Mouse (Mus musculus) kidney, embryonic 15.5 days (tissue): ENCODE measurements around the gene Gm4744. TPM values are rescaled to one million over a fixed set of nuclear protein-coding genes. Genes with fewer than 3 reads are reported as not detected.
"Not testable (repeated sequence)": the region's sequence is repeated elsewhere in the genome, so short reads cannot be mapped to it uniquely, and the experiment has no call there.

Experiments
- ATAC-seq: fragments of 200-750 bp; cut with Nextera tagmentation; replicated peaks from 2 replicates; pipeline ENCODE4 v1.8.0; 2017; ENCODE audit warnings: moderate TSS enrichment; ENCODE audit not compliant: low FRiP score
- H3K27ac ChIP-seq: fragments of 300-500 bp; sonication (generic); 2 replicates; pipeline ENCODE4 v1.5.1; 2015; ENCODE audit warnings: mild to moderate bottlenecking, inconsistent platforms
- H3K27me3 ChIP-seq: fragments of 300-500 bp; sonication (generic); 2 replicates; pipeline ENCODE4 v1.6.1; 2015; ENCODE audit warnings: inconsistent platforms
- H3K36me3 ChIP-seq: fragments of 300-500 bp; sonication (generic); 2 replicates; pipeline ENCODE4 v1.6.1; 2015; ENCODE audit warnings: inconsistent platforms
- H3K4me1 ChIP-seq: fragments of 300-500 bp; sonication (generic); 2 replicates; pipeline ENCODE4 v1.6.1; 2015; ENCODE audit warnings: inconsistent platforms
- H3K4me2 ChIP-seq: fragments of 300-500 bp; sonication (generic); 2 replicates; pipeline ENCODE4 v1.6.1; 2015; ENCODE audit warnings: moderate library complexity, mild to moderate bottlenecking, inconsistent platforms
- H3K4me3 ChIP-seq: fragments of 300-500 bp; sonication (generic); replicated peaks from 2 replicates; pipeline ENCODE4 v1.5.1; 2015; ENCODE audit warnings: mild to moderate bottlenecking, inconsistent platforms
- H3K9ac ChIP-seq: fragments of 300-500 bp; sonication (generic); 2 replicates; pipeline ENCODE4 v1.6.1; 2015; ENCODE audit warnings: mild to moderate bottlenecking, inconsistent platforms
- H3K9me3 ChIP-seq: fragments of 300-500 bp; sonication (generic); replicated peaks from 2 replicates; pipeline ENCODE4 v1.6.1; 2016; ENCODE audit warnings: inconsistent platforms
- WGBS: fragments of 180-500 bp; shearing (Covaris S2); methylation state at CpG from one replicate; pipeline ENCODE4 v1.1.7; 2015; ENCODE audit warnings: mixed read lengths; 5-methylcytosine and 5-hydroxymethylcytosine counted together
- polyA plus RNA-seq: library from polyadenylated mRNA; unstranded; fragments of >200 nt; fragmentation: Nextera tagmentation; extraction: Ambion mirVana; gene quantifications from 2 replicates; pipeline ENCODE4 v1.2.1, GENCODE M21; 2015

The Gm4744 gene
- polyA plus RNA-seq, result not detected in 2 replicates

- Histone ChIP-seq H3K36me3 (no peaks in the 10 kb centered on the region), H3K4me3 (no peak within 1 kb of the TSS), H3K4me1 (no peaks in the 10 kb centered on the region), H3K9me3 (no peaks in the 10 kb centered on the region), H3K27me3 (no peaks in the 10 kb centered on the region), H3K9ac (no peak within 1 kb of the TSS), H3K27ac (no peak within 1 kb of the TSS), H3K4me2 (no peak within 1 kb of the TSS)
- no peak for ATAC-seq
These were observed at the start of gene Gm4744 for GRCm38 (mm10) chr6:40951770-40952169. Gene Gm4744, minus strand, starts transcription at chr6:40951870.

GRCm38 (mm10) chr6:40999379-40999778 is 47.7 kb upstream of the Gm4744 start, which contains the start of gene Gm2663:
Gene Gm2663, minus strand, starts transcription at chr6:40999479.
- H3K9ac ChIP-seq, H3K27ac ChIP-seq, ATAC-seq, H3K4me1 ChIP-seq, H3K36me3 ChIP-seq, H3K9me3 ChIP-seq, H3K4me3 ChIP-seq, H3K4me2 ChIP-seq, H3K27me3 ChIP-seq: not testable (repeated sequence)

GRCm38 (mm10) chr6:40964454-40964853 is 12.8 kb upstream of the Gm4744 start, which contains the start of gene 1810009J06Rik:
Gene 1810009J06Rik, plus strand, starts transcription at chr6:40964754.
- H3K27me3 ChIP-seq, H3K4me1 ChIP-seq, ATAC-seq, H3K4me2 ChIP-seq, H3K9ac ChIP-seq, H3K9me3 ChIP-seq, H3K4me3 ChIP-seq, H3K27ac ChIP-seq, H3K36me3 ChIP-seq: not testable (repeated sequence)
- 92% methylated on average over 2 of the region's 2 CpGs for WGBS

- Histone ChIP-seq H3K4me3 (no peak overlapping the region), H3K36me3 (no peaks in the 10 kb centered on the region), H3K9ac (no peak overlapping the region), H3K9me3 (0 out of 2 replicates have a peak, but pooled peaks cover 2% of the 10 kb centered on the region), H3K4me2 (no peak overlapping the region), H3K27ac (no peak overlapping the region), H3K4me1 (no peaks in the 10 kb centered on the region), H3K27me3 (no peaks in the 10 kb centered on the region)
- WGBS, result 74% methylated on average over 2 of the region's 2 CpGs
- no peak for ATAC-seq
These were observed 2.0 kb upstream of the Gm4744 start for GRCm38 (mm10) chr6:40953716-40954115.

GRCm38 (mm10) chr6:40940457-40940856 is 11.2 kb downstream of the Gm4744 start, which contains the start of gene 1700074P13Rik:
Gene 1700074P13Rik, minus strand, starts transcription at chr6:40940557.
- Histone ChIP-seq H3K4me3 (no peak within 1 kb of the TSS), H3K4me2 (no peak within 1 kb of the TSS), H3K27ac (no peak within 1 kb of the TSS), H3K9me3 (no peaks in the 10 kb centered on the region), H3K27me3 (no peaks in the 10 kb centered on the region), H3K4me1 (no peaks in the 10 kb centered on the region), H3K9ac (no peak within 1 kb of the TSS), H3K36me3 (no peaks in the 10 kb centered on the region)
- WGBS, result 92% methylated on average over 10 of the region's 10 CpGs
- ATAC-seq, result no peak

- Histone ChIP-seq H3K9me3 (no peaks in the 10 kb centered on the region), H3K27me3 (no peaks in the 10 kb centered on the region), H3K4me3 (no peak overlapping the region), H3K4me1 (no peaks in the 10 kb centered on the region), H3K9ac (no peak overlapping the region), H3K4me2 (no peak overlapping the region), H3K36me3 (no peaks in the 10 kb centered on the region), H3K27ac (no peak overlapping the region)
- 81% methylated on average over 4 of the region's 4 CpGs for WGBS
- ATAC-seq, result no peak
These were observed 31.7 kb downstream of the Gm4744 start for GRCm38 (mm10) chr6:40919954-40920353.

GRCm38 (mm10) chr6:40900287-40900686 is 51.4 kb downstream of the Gm4744 start, which contains the start of gene Prss58:
Gene Prss58, minus strand, starts transcription at chr6:40900387.
- H3K4me1 ChIP-seq, result no peaks in the 10 kb centered on the region
- no peak for ATAC-seq

More at GRCm38 (mm10) chr6:40900287-40900686, 51.4 kb downstream of the Gm4744 start, which contains the start of gene Prss58:
- H3K4me2 ChIP-seq, result no peak within 1 kb of the TSS
- no peaks in the 10 kb centered on the region for H3K9me3 ChIP-seq
- H3K4me3 ChIP-seq, result no peak within 1 kb of the TSS
- no peaks in the 10 kb centered on the region for H3K36me3 ChIP-seq
- no peak within 1 kb of the TSS for H3K9ac ChIP-seq
- no peak within 1 kb of the TSS for H3K27ac ChIP-seq
- H3K27me3 ChIP-seq, result no peaks in the 10 kb centered on the region

Other genes starting within 250 kb of the Gm4744 start
- not detected in 2 replicates for gene Moxd2, start 64.4 kb downstream of the Gm4744 start, polyA plus RNA-seq
- not detected in 2 replicates for gene Prss58, start 51.5 kb downstream of the Gm4744 start, polyA plus RNA-seq
- not detected in 2 replicates for gene 1700074P13Rik, start 11.3 kb downstream of the Gm4744 start, polyA plus RNA-seq
- not detected in 2 replicates for gene 1810009J06Rik, start 12.9 kb upstream of the Gm4744 start, polyA plus RNA-seq
- not detected in 2 replicates for gene Gm2663, start 47.6 kb upstream of the Gm4744 start, polyA plus RNA-seq
- not detected in 2 replicates for gene 2210010C04Rik, start 83.6 kb upstream of the Gm4744 start, polyA plus RNA-seq